Mouse (Mus musculus): ENCODE data around the gene Tns1.
A peak's percentile ranks its signal among the peaks of the same experiment; 100 is the strongest.

The Tns1 gene

GRCm38 (mm10) chr1:74008498-74008897 lies 115.8 kb downstream of the Tns1 start:
- DNase-seq, result no peak

- DNase-seq, result no peak
Observed at GRCm38 (mm10) chr1:74007398-74008050, 116.7 kb downstream of the Tns1 start.

- no peak for DNase-seq
Observed at GRCm38 (mm10) chr1:74005020-74005419, 119.2 kb downstream of the Tns1 start.

- DNase-seq, result no peak
Observed at GRCm38 (mm10) chr1:74003723-74004122, 120.5 kb downstream of the Tns1 start.

GRCm38 (mm10) chr1:74001449-74001820 lies 122.8 kb downstream of the Tns1 start:
- no peak for DNase-seq

GRCm38 (mm10) chr1:74000810-74001448 lies 123.3 kb downstream of the Tns1 start:
- DNase-seq, result no peak

GRCm38 (mm10) chr1:74000191-74000651 lies 124.0 kb downstream of the Tns1 start:
- DNase-seq, result no peak

- DNase-seq, result no peak
Observed at GRCm38 (mm10) chr1:73999533-73999932, 124.7 kb downstream of the Tns1 start.

GRCm38 (mm10) chr1:73998925-73999375 lies 125.3 kb downstream of the Tns1 start:
- DNase-seq, result no peak

- DNase-seq, result no peak
Observed at GRCm38 (mm10) chr1:73998131-73998865, 126.0 kb downstream of the Tns1 start.

- no peak for DNase-seq
Observed at GRCm38 (mm10) chr1:73997341-73997740, 126.9 kb downstream of the Tns1 start.

GRCm38 (mm10) chr1:73996650-73997049 lies 127.6 kb downstream of the Tns1 start:
- no peak for DNase-seq

- no peak for DNase-seq
Observed at GRCm38 (mm10) chr1:73996209-73996608, 128.0 kb downstream of the Tns1 start.

GRCm38 (mm10) chr1:73995063-73995810 lies 129.0 kb downstream of the Tns1 start:
- DNase-seq, result no peak

- DNase-seq, result no peak
Observed at GRCm38 (mm10) chr1:73993901-73994426, 130.3 kb downstream of the Tns1 start.

GRCm38 (mm10) chr1:73993279-73993678 lies 131.0 kb downstream of the Tns1 start:
- no peak for DNase-seq

- DNase-seq, result no peak
Observed at GRCm38 (mm10) chr1:73992201-73992938, 131.9 kb downstream of the Tns1 start.

- no peak for DNase-seq
Observed at GRCm38 (mm10) chr1:73991226-73991625, 133.0 kb downstream of the Tns1 start.

- no peak for DNase-seq
Observed at GRCm38 (mm10) chr1:73990024-73990423, 134.2 kb downstream of the Tns1 start.

GRCm38 (mm10) chr1:73987705-73988201 lies 136.5 kb downstream of the Tns1 start:
- no peak for DNase-seq

- peak; percentile 15 for DNase-seq
Observed at GRCm38 (mm10) chr1:73986268-73987045, 137.8 kb downstream of the Tns1 start.
